Mouse (Mus musculus) ES-Bruce4 (cell line): ENCODE measurements around the gene Wdr70.

Source experiments
- CTCF ChIP-seq: IDR thresholded peaks from one replicate; pipeline ENCODE4 v1.8.1; 2011; ENCODE audit warnings: low read depth, low read length
- EP300 ChIP-seq: IDR thresholded peaks from 2 replicates; pipeline ENCODE4 v1.6.1; 2011; ENCODE audit warnings: low read depth, low read length; ENCODE audit not compliant: insufficient read depth
- POLR2A ChIP-seq: IDR thresholded peaks from one replicate; pipeline ENCODE4 v1.8.1; 2011; ENCODE audit warnings: low read length; ENCODE audit not compliant: insufficient read depth

DNA sequence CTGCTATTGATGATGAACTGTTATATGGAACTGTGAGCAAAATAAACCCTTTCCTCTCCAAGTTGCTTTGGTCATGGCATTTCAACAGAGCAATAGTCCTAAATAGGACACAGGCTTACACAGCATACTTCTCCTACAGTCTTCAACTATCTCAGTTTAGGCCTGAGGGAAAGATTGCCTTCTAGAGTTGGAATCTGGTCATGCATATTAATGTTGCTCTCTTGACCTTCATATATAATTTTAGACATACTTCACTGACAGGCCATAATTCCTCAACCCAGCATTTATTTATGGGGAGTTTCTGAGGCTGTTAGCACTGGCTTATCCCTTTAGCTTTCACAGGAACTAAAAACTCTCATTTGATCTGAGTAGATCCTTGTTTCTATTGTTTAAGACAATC is 108.9 kb downstream of the Wdr70 start:
- TF ChIP-seq POLR2A (no peak), EP300 (no peak), CTCF (no peak)
